Mouse (Mus musculus): ENCODE measurements at regions not wholly inside any gene's neighbourhood (a gene's known extent, or its start where the extent isn't known, plus 50 kb on each side); places are given as distances from the start of the nearest gene placed in this dataset.

- TF ChIP-seq CTCF (IDR thresholded peaks at IDR 0.05; ENCODE audit: borderline replicate concordance, extremely low read depth, insufficient read depth, insufficient read length), result no peak
- TF ChIP-seq POLR2A (IDR thresholded peaks at IDR 0.05; ENCODE audit: borderline replicate concordance, extremely low read depth, insufficient read depth, insufficient read length, poor library complexity, severe bottlenecking), result no peak
Observed at GRCm38 (mm10) chr3:50890537-50890936, 333.7 kb upstream of the Noct start.

Measured in brain, embryonic 14.5 days (tissue).